Mouse (Mus musculus): ENCODE results near the gene Prr5l.

DNA sequence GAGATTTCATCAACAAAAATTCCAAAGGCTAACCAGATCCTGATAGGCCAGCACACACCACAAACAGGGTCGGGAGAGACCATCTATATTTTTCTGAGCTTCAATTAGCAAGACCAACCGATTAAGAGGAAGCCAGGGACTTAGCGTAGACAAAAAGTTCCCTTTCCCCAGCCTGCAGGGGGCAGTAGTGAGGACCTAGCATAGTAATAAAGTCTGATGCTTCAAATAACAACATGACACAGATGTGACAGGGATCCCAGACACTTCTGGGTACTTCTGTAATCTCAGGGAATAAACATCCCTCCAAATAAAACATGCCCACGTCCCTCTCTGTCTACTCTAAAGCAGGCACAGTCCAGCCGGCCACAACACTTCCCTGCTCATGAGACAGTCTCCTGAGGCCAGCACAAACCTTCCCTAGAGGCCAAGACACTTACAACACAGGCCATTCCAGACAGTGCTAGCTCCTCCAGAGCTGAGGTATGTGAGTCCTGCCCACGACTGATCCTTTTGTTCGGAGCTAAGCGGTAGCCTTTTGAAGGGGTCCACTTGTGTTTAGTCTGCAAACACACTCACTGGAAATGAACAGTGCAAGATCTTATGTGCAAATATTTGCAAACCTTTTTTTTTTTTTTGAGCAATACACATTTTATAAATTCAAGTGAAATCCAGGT is 167.0 kb downstream of the Prr5l start:
- TF ChIP-seq CTCF (IDR thresholded peaks at IDR 0.05; ENCODE audit: low read depth) = peak; percentile 72
- TF ChIP-seq EP300 (optimal IDR thresholded peaks at IDR 0.05) = no peak
